Mouse (Mus musculus): ENCODE data around the gene Prdm1. TPM values are rescaled to one million over a fixed set of nuclear protein-coding genes. Genes with fewer than 3 reads are reported as not detected.
A peak's percentile ranks its signal among the peaks of the same experiment; 100 is the strongest.

Gene Prdm1
- total and polyA plus RNA-seq, 2 experiments: 0.18 to 0.28 TPM

- Histone ChIP-seq H3K27me3 (ENCODE audit: control insufficient read depth, insufficient read depth, low read length) (no peaks in the 10 kb centered on the region), H3K4me3 (ENCODE audit: insufficient read depth, low read depth, low read length) (no peak overlapping the region), H3K27ac (replicated peaks; ENCODE audit: insufficient read depth, low read depth, low read length) (no peak overlapping the region), H3K9ac (ENCODE audit: low read depth, low read length) (no peak overlapping the region), H3K79me2 (ENCODE audit: control insufficient read depth, insufficient read depth, low read length) (no peaks in the 10 kb centered on the region), H3K4me1 (ENCODE audit: control insufficient read depth, insufficient read depth, low read length) (no peaks in the 10 kb centered on the region), H3K36me3 (ENCODE audit: control insufficient read depth, insufficient read depth, low read length) (no peaks in the 10 kb centered on the region)
- WGBS: 64% methylated on average over 6 of the region's 6 CpGs
- TF ChIP-seq CTCF (IDR thresholded peaks at IDR 0.05; ENCODE audit: low read depth, low read length) (no peak), POLR2A (IDR thresholded peaks at IDR 0.05; ENCODE audit: extremely low read depth, insufficient read depth, low read length) (no peak)
- no peak for DNase-seq (ENCODE audit: extremely low read depth, low read depth, low spot score)
Measured at GRCm38 (mm10) chr10:44434702-44435181, 93.6 kb downstream of the Prdm1 start.

- no peaks in the 10 kb centered on the region; the same call in 1 of the 2 replicates for H3K4me1 ChIP-seq (ENCODE audit: control insufficient read depth, insufficient read depth, low read length)
- no peak overlapping the region for H3K27ac ChIP-seq (replicated peaks; ENCODE audit: insufficient read depth, low read depth, low read length)
- DNase-seq (ENCODE audit: extremely low read depth, low read depth, low spot score): no peak
- H3K36me3 ChIP-seq (ENCODE audit: control insufficient read depth, insufficient read depth, low read length): no peaks in the 10 kb centered on the region
- TF ChIP-seq POLR2A (IDR thresholded peaks at IDR 0.05; ENCODE audit: extremely low read depth, insufficient read depth, low read length) (no peak), CTCF (IDR thresholded peaks at IDR 0.05; ENCODE audit: low read depth, low read length) (no peak)
- H3K4me3 ChIP-seq (ENCODE audit: insufficient read depth, low read depth, low read length): no peak overlapping the region
- 88% methylated on average over 11 of the region's 11 CpGs for WGBS
- H3K9ac ChIP-seq (ENCODE audit: low read depth, low read length): no peak overlapping the region
- no peaks in the 10 kb centered on the region for H3K79me2 ChIP-seq (ENCODE audit: control insufficient read depth, insufficient read depth, low read length)
- no peaks in the 10 kb centered on the region for H3K27me3 ChIP-seq (ENCODE audit: control insufficient read depth, insufficient read depth, low read length)
Measured at GRCm38 (mm10) chr10:44432235-44432634, 96.1 kb downstream of the Prdm1 start.

GRCm38 (mm10) chr10:44431689-44432088 lies 96.6 kb downstream of the Prdm1 start:
- H3K4me3 ChIP-seq (ENCODE audit: insufficient read depth, low read depth, low read length): no peak overlapping the region
- DNase-seq (ENCODE audit: extremely low read depth, low read depth, low spot score): no peak
- H3K36me3 ChIP-seq (ENCODE audit: control insufficient read depth, insufficient read depth, low read length): no peaks in the 10 kb centered on the region
- H3K4me1 ChIP-seq (ENCODE audit: control insufficient read depth, insufficient read depth, low read length): no peaks in the 10 kb centered on the region; the same call in 1 of the 2 replicates
- TF ChIP-seq POLR2A (IDR thresholded peaks at IDR 0.05; ENCODE audit: extremely low read depth, insufficient read depth, low read length) (no peak), CTCF (IDR thresholded peaks at IDR 0.05; ENCODE audit: low read depth, low read length) (no peak)
- no peak overlapping the region for H3K9ac ChIP-seq (ENCODE audit: low read depth, low read length)
- H3K27me3 ChIP-seq (ENCODE audit: control insufficient read depth, insufficient read depth, low read length): no peaks in the 10 kb centered on the region
- H3K79me2 ChIP-seq (ENCODE audit: control insufficient read depth, insufficient read depth, low read length): no peaks in the 10 kb centered on the region
- no peak overlapping the region for H3K27ac ChIP-seq (replicated peaks; ENCODE audit: insufficient read depth, low read depth, low read length)
- WGBS: 91% methylated on average over 4 of the region's 4 CpGs

- DNase-seq (ENCODE audit: extremely low read depth, low read depth, low spot score): no peak
- no peaks in the 10 kb centered on the region for H3K27me3 ChIP-seq (ENCODE audit: control insufficient read depth, insufficient read depth, low read length)
- H3K9ac ChIP-seq (ENCODE audit: low read depth, low read length): no peak overlapping the region
- TF ChIP-seq CTCF (IDR thresholded peaks at IDR 0.05; ENCODE audit: low read depth, low read length) (no peak), POLR2A (IDR thresholded peaks at IDR 0.05; ENCODE audit: extremely low read depth, insufficient read depth, low read length) (no peak)
- H3K36me3 ChIP-seq (ENCODE audit: control insufficient read depth, insufficient read depth, low read length): no peaks in the 10 kb centered on the region
- H3K27ac ChIP-seq (replicated peaks; ENCODE audit: insufficient read depth, low read depth, low read length): no peak overlapping the region
- no peaks in the 10 kb centered on the region for H3K79me2 ChIP-seq (ENCODE audit: control insufficient read depth, insufficient read depth, low read length)
- H3K4me1 ChIP-seq (ENCODE audit: control insufficient read depth, insufficient read depth, low read length): no peaks in the 10 kb centered on the region; the same call in 1 of the 2 replicates
- H3K4me3 ChIP-seq (ENCODE audit: insufficient read depth, low read depth, low read length): no peak overlapping the region
- 90% methylated on average over 14 of the region's 14 CpGs for WGBS
Measured at GRCm38 (mm10) chr10:44429177-44429888, 99.0 kb downstream of the Prdm1 start.

- no peak for TF ChIP-seq POLR2A (IDR thresholded peaks at IDR 0.05; ENCODE audit: extremely low read depth, insufficient read depth, low read length)
- TF ChIP-seq CTCF (IDR thresholded peaks at IDR 0.05; ENCODE audit: low read depth, low read length): no peak
- Histone ChIP-seq H3K27me3 (ENCODE audit: control insufficient read depth, insufficient read depth, low read length) (no peaks in the 10 kb centered on the region), H3K27ac (replicated peaks; ENCODE audit: insufficient read depth, low read depth, low read length) (no peak overlapping the region), H3K9ac (ENCODE audit: low read depth, low read length) (no peak overlapping the region), H3K4me1 (ENCODE audit: control insufficient read depth, insufficient read depth, low read length) (peaks cover 6% of the 10 kb centered on the region; the same call in 1 of the 2 replicates), H3K4me3 (ENCODE audit: insufficient read depth, low read depth, low read length) (no peak overlapping the region), H3K36me3 (ENCODE audit: control insufficient read depth, insufficient read depth, low read length) (no peaks in the 10 kb centered on the region), H3K79me2 (ENCODE audit: control insufficient read depth, insufficient read depth, low read length) (no peaks in the 10 kb centered on the region)
- DNase-seq (ENCODE audit: extremely low read depth, low read depth, low spot score): peak; percentile 88
- WGBS: 50% methylated on average over 12 of the region's 12 CpGs
Measured at GRCm38 (mm10) chr10:44427891-44428361, 100.4 kb downstream of the Prdm1 start.

- Histone ChIP-seq H3K27me3 (ENCODE audit: control insufficient read depth, insufficient read depth, low read length) (no peaks in the 10 kb centered on the region), H3K36me3 (ENCODE audit: control insufficient read depth, insufficient read depth, low read length) (no peaks in the 10 kb centered on the region), H3K79me2 (ENCODE audit: control insufficient read depth, insufficient read depth, low read length) (no peaks in the 10 kb centered on the region), H3K4me1 (ENCODE audit: control insufficient read depth, insufficient read depth, low read length) (peaks cover 9% of the 10 kb centered on the region; the same call in 1 of the 2 replicates), H3K9ac (ENCODE audit: low read depth, low read length) (no peak overlapping the region), H3K4me3 (ENCODE audit: insufficient read depth, low read depth, low read length) (peak overlapping the region; percentile 56), H3K27ac (replicated peaks; ENCODE audit: insufficient read depth, low read depth, low read length) (no peak overlapping the region)
- DNase-seq (ENCODE audit: extremely low read depth, low read depth, low spot score): peak; percentile 75
- TF ChIP-seq POLR2A (IDR thresholded peaks at IDR 0.05; ENCODE audit: extremely low read depth, insufficient read depth, low read length): no peak
- no peak for TF ChIP-seq CTCF (IDR thresholded peaks at IDR 0.05; ENCODE audit: low read depth, low read length)
- 41% methylated on average over 11 of the region's 11 CpGs for WGBS
Measured at GRCm38 (mm10) chr10:44427426-44427825, 100.9 kb downstream of the Prdm1 start.

Data from liver, adult 2 months (tissue).